Mouse (Mus musculus) limb, embryonic 14.5 days (tissue): ENCODE results near the gene Peli1. TPM values are rescaled to one million over a fixed set of nuclear protein-coding genes. Genes with fewer than 3 reads are reported as not detected.

Source experiments
- ATAC-seq: fragments of 200-750 bp; cut with Nextera tagmentation; 2 replicates; pipeline ENCODE4 v1.8.0; 2017; ENCODE audit warnings: low read depth, moderate number of reproducible peaks, moderate TSS enrichment; ENCODE audit not compliant: low FRiP score
- DNase-seq: peaks from one replicate; pipeline ENCODE4 v3.0.0-alpha.2; 2015; ENCODE audit warnings: low spot score
- H3K27ac ChIP-seq: fragments of 300-500 bp; sonication (generic); replicated peaks from 2 replicates; pipeline ENCODE4 v1.5.1; 2014; ENCODE audit warnings: low read depth, mild to moderate bottlenecking, low read length, moderate library complexity, mixed read lengths
- H3K27me3 ChIP-seq: fragments of 300-500 bp; sonication (generic); 2 replicates; pipeline ENCODE4 v1.6.1; 2014; ENCODE audit warnings: low read length, mixed read lengths; ENCODE audit not compliant: control insufficient read depth, insufficient read depth
- H3K36me3 ChIP-seq: fragments of 300-500 bp; sonication (generic); 2 replicates; pipeline ENCODE4 v1.6.1; 2014; ENCODE audit warnings: mild to moderate bottlenecking, low read length, moderate library complexity, mixed read lengths; ENCODE audit not compliant: control insufficient read depth, insufficient read depth
- H3K4me1 ChIP-seq: fragments of 300-500 bp; sonication (generic); 2 replicates; pipeline ENCODE4 v1.6.1; 2014; ENCODE audit warnings: antibody characterized with exemption, low read length, mixed read lengths; ENCODE audit not compliant: control insufficient read depth, insufficient read depth
- H3K4me2 ChIP-seq: fragments of 300-500 bp; sonication (generic); replicated peaks from 2 replicates; pipeline ENCODE4 v1.6.1; 2014; ENCODE audit warnings: low read depth, mild to moderate bottlenecking, low read length, moderate library complexity; ENCODE audit not compliant: severe bottlenecking
- H3K4me3 ChIP-seq: fragments of 300-500 bp; sonication (generic); replicated peaks from 2 replicates; pipeline ENCODE4 v1.5.1; 2014; ENCODE audit warnings: low read length
- H3K9ac ChIP-seq: fragments of 300-500 bp; sonication (generic); 2 replicates; pipeline ENCODE4 v1.6.1; 2014; ENCODE audit warnings: mild to moderate bottlenecking, low read depth, low read length, moderate library complexity; ENCODE audit not compliant: severe bottlenecking
- H3K9me3 ChIP-seq: fragments of 300-500 bp; sonication (generic); 2 replicates; pipeline ENCODE4 v1.6.1; 2016; ENCODE audit warnings: low read length; ENCODE audit not compliant: control insufficient read depth
- POLR2A ChIP-seq: fragments of 200-500 bp; IDR thresholded peaks from 2 replicates; pipeline ENCODE4 v1.8.0; 2012; ENCODE audit warnings: inconsistent platforms, mild to moderate bottlenecking, moderate library complexity, borderline replicate concordance; ENCODE audit not compliant: insufficient read depth, insufficient read length; ENCODE audit errors: extremely low read depth
- WGBS: fragments of 180-500 bp; shearing (Covaris S2); extraction: QIAGEN DNeasy Blood & Tissue Kit; methylation state at CpG from one replicate; pipeline ENCODE4 v1.1.7; 2014; 5-methylcytosine and 5-hydroxymethylcytosine counted together
- polyA plus RNA-seq, 2 experiments: library from polyadenylated mRNA; depleted of rRNA in 1 of 2; stranded (reverse) in 1 of 2; unstranded in 1 of 2; fragments of >200 nt; fragmentation: Nextera tagmentation in 1 of 2; extraction: Ambion mirVana in 1 of 2; gene quantifications; 2 replicates each; pipeline versions ENCODE4 v1.2.1 to v1.2.3; 2012 to 2014

The Peli1 gene
- polyA plus RNA-seq, 2 experiments: 28.1 to 43.8 TPM

DNA sequence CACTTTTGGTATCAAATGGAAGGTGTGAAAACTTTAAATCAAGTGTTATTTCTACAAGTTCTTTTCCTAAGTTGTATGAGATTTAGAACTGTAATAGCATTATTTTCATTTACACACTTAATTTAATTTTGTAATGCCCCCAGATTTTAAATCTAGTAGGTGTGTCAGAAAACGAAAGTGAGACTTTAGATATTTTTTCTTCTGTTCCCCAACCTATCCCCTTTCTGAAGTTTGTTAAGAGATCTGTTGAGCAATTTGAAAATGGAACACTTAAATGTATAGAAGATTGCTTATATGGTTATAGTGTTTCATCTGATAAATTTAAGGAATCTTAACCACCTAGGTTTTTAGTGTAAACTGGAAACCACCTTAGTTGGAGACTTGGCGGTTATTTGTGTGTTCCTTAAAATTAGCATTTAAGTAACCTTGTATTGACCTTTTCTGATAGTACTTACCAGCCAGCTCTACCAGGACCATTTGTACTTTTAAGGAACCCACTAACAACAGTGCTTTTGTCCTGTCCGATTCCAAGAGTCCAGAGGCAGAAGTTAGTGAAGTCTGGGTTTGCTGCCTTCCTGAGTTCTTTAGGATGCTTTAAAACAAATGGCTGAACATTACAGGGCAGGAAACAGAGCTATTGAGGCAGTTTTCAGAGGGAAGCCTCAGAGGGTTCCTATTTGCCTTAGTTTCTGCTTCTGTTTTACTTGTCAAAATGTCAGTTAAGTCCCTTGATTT is 2.2 kb downstream of the Peli1 start:
- Histone ChIP-seq H3K9me3 (no peaks in the 10 kb centered on the region), H3K27me3 (no peaks in the 10 kb centered on the region), H3K27ac (no peak overlapping the region), H3K9ac (no peak overlapping the region), H3K4me3 (no peak overlapping the region), H3K36me3 (no peaks in the 10 kb centered on the region), H3K4me2 (peak overlapping the region; percentile 18), H3K4me1 (0 out of 2 replicates have a peak, but pooled peaks cover 9% of the 10 kb centered on the region)
- TF ChIP-seq POLR2A: no peak
- no peak for DNase-seq
- 45% methylated on average over 3 of the region's 3 CpGs for WGBS
- ATAC-seq: no peak

GRCm38 (mm10) chr11:21096590-21096989 is 5.5 kb downstream of the Peli1 start:
- Histone ChIP-seq H3K9me3 (no peaks in the 10 kb centered on the region), H3K36me3 (no peaks in the 10 kb centered on the region), H3K4me2 (no peak overlapping the region), H3K27ac (no peak overlapping the region), H3K4me1 (0 out of 2 replicates have a peak, but pooled peaks cover 9% of the 10 kb centered on the region), H3K4me3 (no peak overlapping the region), H3K27me3 (no peaks in the 10 kb centered on the region), H3K9ac (no peak overlapping the region)
- no peak for TF ChIP-seq POLR2A
- 92% methylated on average over 2 of the region's 2 CpGs for WGBS
- ATAC-seq (no peak), DNase-seq (no peak)

DNA sequence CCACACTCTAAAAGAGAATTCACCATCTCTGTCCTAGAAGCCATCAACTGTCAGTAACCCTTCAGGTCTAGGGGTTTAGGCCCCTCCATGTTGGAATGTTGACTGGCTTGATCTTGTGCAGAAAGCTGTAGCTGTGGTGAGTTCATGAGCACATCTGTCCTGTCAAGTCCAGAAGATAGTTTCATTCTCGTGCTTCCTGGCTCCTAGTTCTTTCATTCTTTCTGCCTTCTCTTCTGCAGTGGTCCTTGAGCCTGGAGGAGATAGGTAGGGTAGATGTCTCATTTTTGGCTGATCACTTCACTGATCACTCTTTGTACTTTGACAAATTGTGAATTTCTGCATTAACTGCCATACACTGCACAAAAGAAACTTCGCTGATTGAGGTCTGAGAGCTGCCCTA is 7.4 kb downstream of the Peli1 start:
- no peak overlapping the region for H3K4me3 ChIP-seq
- H3K27me3 ChIP-seq: no peaks in the 10 kb centered on the region
- H3K9ac ChIP-seq: no peak overlapping the region
- ATAC-seq (no peak), DNase-seq (no peak)
- 95% methylated on average over 2 of the region's 2 CpGs for WGBS
- no peaks in the 10 kb centered on the region for H3K36me3 ChIP-seq
- no peak overlapping the region for H3K27ac ChIP-seq
- TF ChIP-seq POLR2A: no peak
- 0 out of 2 replicates have a peak, but pooled peaks cover 8% of the 10 kb centered on the region for H3K4me1 ChIP-seq
- H3K9me3 ChIP-seq: no peaks in the 10 kb centered on the region
- H3K4me2 ChIP-seq: no peak overlapping the region

DNA sequence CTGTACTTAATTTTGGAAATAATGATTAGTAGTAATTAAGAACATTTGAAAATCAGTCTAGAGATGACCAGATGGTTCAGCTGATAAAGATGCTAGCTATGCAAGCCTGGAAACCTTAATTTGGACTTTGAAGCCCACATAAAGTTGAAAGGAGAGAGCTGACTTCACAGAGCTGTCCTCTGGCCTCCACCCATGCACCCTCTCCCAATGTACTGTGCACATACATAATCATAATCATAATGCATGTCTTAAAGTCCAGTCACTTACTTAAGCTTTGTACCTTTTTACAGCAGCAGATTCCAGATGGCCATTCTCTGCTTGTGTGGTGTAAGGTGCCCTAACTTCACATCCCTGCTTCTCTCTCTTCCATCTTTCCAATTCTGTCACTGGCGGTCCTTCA is 9.6 kb downstream of the Peli1 start:
- Histone ChIP-seq H3K4me3 (no peak overlapping the region), H3K9ac (no peak overlapping the region), H3K36me3 (no peaks in the 10 kb centered on the region), H3K4me1 (0 out of 2 replicates have a peak, but pooled peaks cover 2% of the 10 kb centered on the region), H3K27me3 (no peaks in the 10 kb centered on the region), H3K4me2 (no peak overlapping the region), H3K27ac (no peak overlapping the region), H3K9me3 (no peaks in the 10 kb centered on the region)
- no peak for ATAC-seq
- no peak for TF ChIP-seq POLR2A
- DNase-seq: no peak
- 98% methylated on average over 1 of the region's 1 CpGs for WGBS

DNA sequence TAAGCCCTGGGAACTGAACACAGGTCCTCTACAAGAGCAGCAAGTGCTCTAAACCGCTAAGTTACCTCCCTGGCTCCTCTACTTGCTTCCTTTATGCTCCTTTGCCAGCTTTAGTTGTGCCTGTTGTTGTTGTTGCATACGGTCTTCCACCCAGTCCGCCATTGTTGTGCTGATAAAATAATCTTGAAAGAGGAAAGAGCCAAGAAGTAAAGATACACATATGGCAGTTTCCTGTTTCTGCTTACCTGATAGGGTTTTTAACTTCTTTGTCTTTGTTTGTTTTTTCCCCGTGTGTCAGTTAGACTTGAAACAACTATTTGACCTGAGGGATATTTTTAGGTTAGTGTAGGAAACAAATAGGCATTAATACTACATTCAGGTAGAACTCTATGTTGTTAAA is 10.2 kb downstream of the Peli1 start:
- Histone ChIP-seq H3K9me3 (no peaks in the 10 kb centered on the region), H3K9ac (no peak overlapping the region), H3K4me2 (no peak overlapping the region), H3K36me3 (no peaks in the 10 kb centered on the region), H3K27ac (no peak overlapping the region), H3K27me3 (no peaks in the 10 kb centered on the region), H3K4me3 (no peak overlapping the region), H3K4me1 (0 out of 2 replicates have a peak, but pooled peaks cover 2% of the 10 kb centered on the region)
- ATAC-seq (no peak), DNase-seq (no peak)
- TF ChIP-seq POLR2A: no peak
- WGBS: 87% methylated on average over 4 of the region's 4 CpGs
